8 mouse cellular contexts compared by ENCODE assay signal in genomic region chr16:58669264-58669663, GRCm38 (mm10). TPM values are rescaled to one million over a fixed set of nuclear protein-coding genes. Genes with fewer than 3 reads are reported as not detected.
DNase-seq lines count a peak whose midpoint lies in the region; ATAC-seq lines count a peak whose summit lies in the region.

No protein-coding gene starts in this region.

- H3K9ac ChIP-seq in forebrain, embryonic 13.5 days, result no peak overlapping the region
- no peak overlapping the region for H3K9ac ChIP-seq in limb, embryonic 11.5 days (ENCODE audit: low read length)

- 61% methylated on average over 5 of the region's 5 CpGs for WGBS in forebrain, embryonic 13.5 days
- 70% methylated on average over 5 of the region's 5 CpGs for WGBS in limb, embryonic 11.5 days

- H3K9me3 ChIP-seq in megakaryocyte, embryonic 14.5 days, result no peaks in the 10 kb centered on the region
- no peaks in the 10 kb centered on the region for H3K9me3 ChIP-seq in forebrain, embryonic 13.5 days (replicated peaks)
- H3K9me3 ChIP-seq in limb, embryonic 11.5 days (ENCODE audit: control insufficient read depth, low read length), result no peaks in the 10 kb centered on the region

- H3K4me1 ChIP-seq in megakaryocyte, embryonic 14.5 days, result peaks cover 39% of the 10 kb centered on the region
- peaks cover 4% of the 10 kb centered on the region for H3K4me1 ChIP-seq in forebrain, embryonic 13.5 days
- H3K4me1 ChIP-seq in limb, embryonic 11.5 days (ENCODE audit: control insufficient read depth, insufficient read depth, low read length), result no peaks in the 10 kb centered on the region

- H3K4me3 ChIP-seq in megakaryocyte, embryonic 14.5 days (replicated peaks), result peak overlapping the region; percentile 100
- H3K4me3 ChIP-seq in forebrain, embryonic 13.5 days, result no peak overlapping the region
- H3K4me3 ChIP-seq in limb, embryonic 11.5 days (ENCODE audit: low read depth, low read length), result no peak overlapping the region

- DNase-seq in limb, embryonic 11.5 days (ENCODE audit: low spot score), result peak; percentile 19
- peak; percentile 41 to 55 for DNase-seq in spleen, postnatal 10 days (ENCODE audit: low spot score in 2 of 2)
- no peak for DNase-seq in cerebellum, adult 9-11 months
- DNase-seq in urinary bladder, postnatal 36 days (ENCODE audit: low spot score in 2 of 2), result no peak
- DNase-seq in urinary bladder, postnatal 10 days (ENCODE audit: low spot score), result no peak

- H3K36me3 ChIP-seq in megakaryocyte, embryonic 14.5 days (replicated peaks; ENCODE audit: low read length), result peaks cover 21% of the 10 kb centered on the region
- peaks cover 13% of the 10 kb centered on the region for H3K36me3 ChIP-seq in forebrain, embryonic 13.5 days (ENCODE audit: poor library complexity, severe bottlenecking)
- H3K36me3 ChIP-seq in limb, embryonic 11.5 days (ENCODE audit: control insufficient read depth, insufficient read depth, low read length), result 0 out of 2 replicates have a peak, but pooled peaks cover 3% of the 10 kb centered on the region

- no peak overlapping the region for H3K27ac ChIP-seq in forebrain, embryonic 13.5 days
- no peak overlapping the region for H3K27ac ChIP-seq in limb, embryonic 11.5 days (replicated peaks; ENCODE audit: low read depth, low read length)

- ATAC-seq in megakaryocyte, adult 5-6 weeks (ENCODE audit: poor library complexity, severe bottlenecking), result no peak
- ATAC-seq in forebrain, embryonic 13.5 days, result no peak
- ATAC-seq in limb, embryonic 11.5 days (ENCODE audit: insufficient number of reproducible peaks, low FRiP score, low TSS enrichment, low read depth), result no peak

- peak overlapping the region; percentile 85 for H3K4me2 ChIP-seq in forebrain, embryonic 13.5 days
- no peak overlapping the region; the same call in 1 of the 2 replicates for H3K4me2 ChIP-seq in limb, embryonic 11.5 days (ENCODE audit: low read depth, severe bottlenecking)

- H3K27me3 ChIP-seq in megakaryocyte, embryonic 14.5 days (replicated peaks), result no peaks in the 10 kb centered on the region
- H3K27me3 ChIP-seq in forebrain, embryonic 13.5 days, result no peaks in the 10 kb centered on the region
- no peaks in the 10 kb centered on the region for H3K27me3 ChIP-seq in limb, embryonic 11.5 days (ENCODE audit: control insufficient read depth, insufficient read depth, low read length)

RNA-seq across cellular contexts. Expression of gene Cpox, which starts 0.8 kb away (rescaled TPM):
- 3.4 and 14.3 TPM in 2 replicates for polyA plus RNA-seq in megakaryocyte, embryonic 14.5 days (2012; ENCODE audit: insufficient read depth, low replicate concordance)
- total RNA-seq in megakaryocyte, adult 5-6 weeks (2015), result 36.6 and 50.8 TPM in 2 replicates
- 17.7 and 25.5 TPM in 2 replicates for total RNA-seq in megakaryocyte, adult 5-6 weeks (2017)
- polyA plus RNA-seq in forebrain, embryonic 13.5 days (2015; fragmentation: Nextera tagmentation; extraction: Ambion mirVana), result 8.4 and 10.3 TPM in 2 replicates
- polyA plus RNA-seq in limb, embryonic 11.5 days (2014; fragmentation: Nextera tagmentation; extraction: Ambion mirVana), result 21.9 and 23.5 TPM in 2 replicates

RNA-seq across cellular contexts. Expression of gene E330017A01Rik, which starts 30.7 kb away (rescaled TPM):
- polyA plus RNA-seq in megakaryocyte, embryonic 14.5 days (2012; ENCODE audit: insufficient read depth, low replicate concordance), result not detected in 2 replicates
- total RNA-seq in megakaryocyte, adult 5-6 weeks (2015), result not detected in 2 replicates
- total RNA-seq in megakaryocyte, adult 5-6 weeks (2017), result not detected in 2 replicates
- not detected in 2 replicates for polyA plus RNA-seq in forebrain, embryonic 13.5 days (2015; fragmentation: Nextera tagmentation; extraction: Ambion mirVana)
- not detected in 2 replicates for polyA plus RNA-seq in limb, embryonic 11.5 days (2014; fragmentation: Nextera tagmentation; extraction: Ambion mirVana)

RNA-seq across cellular contexts. Expression of gene Gpr15, which starts 49.6 kb away (rescaled TPM):
- polyA plus RNA-seq in megakaryocyte, embryonic 14.5 days (2012; ENCODE audit: insufficient read depth, low replicate concordance), result not detected in 2 replicates
- 1.8 and 3.1 TPM in 2 replicates for total RNA-seq in megakaryocyte, adult 5-6 weeks (2015)
- total RNA-seq in megakaryocyte, adult 5-6 weeks (2017), result 4.2 and 6.7 TPM in 2 replicates
- not detected in 2 replicates for polyA plus RNA-seq in forebrain, embryonic 13.5 days (2015; fragmentation: Nextera tagmentation; extraction: Ambion mirVana)
- polyA plus RNA-seq in limb, embryonic 11.5 days (2014; fragmentation: Nextera tagmentation; extraction: Ambion mirVana), result not detected in 2 replicates

RNA-seq across cellular contexts. Expression of gene Gm813, which starts 52.5 kb away (rescaled TPM):
- polyA plus RNA-seq in megakaryocyte, embryonic 14.5 days (2012; ENCODE audit: insufficient read depth, low replicate concordance), result not detected in 2 replicates
- total RNA-seq in megakaryocyte, adult 5-6 weeks (2015), result not detected in 2 replicates
- not detected in 2 replicates for total RNA-seq in megakaryocyte, adult 5-6 weeks (2017)
- polyA plus RNA-seq in forebrain, embryonic 13.5 days (2015; fragmentation: Nextera tagmentation; extraction: Ambion mirVana), result not detected in 2 replicates
- not detected in 2 replicates for polyA plus RNA-seq in limb, embryonic 11.5 days (2014; fragmentation: Nextera tagmentation; extraction: Ambion mirVana)

RNA-seq across cellular contexts. Expression of gene Cldnd1, which starts 58.4 kb away (rescaled TPM):
- 1.00 and 2.3 TPM in 2 replicates for polyA plus RNA-seq in megakaryocyte, embryonic 14.5 days (2012; ENCODE audit: insufficient read depth, low replicate concordance)
- total RNA-seq in megakaryocyte, adult 5-6 weeks (2015), result 65.0 and 74.3 TPM in 2 replicates
- total RNA-seq in megakaryocyte, adult 5-6 weeks (2017), result 16.9 and 25.2 TPM in 2 replicates
- polyA plus RNA-seq in forebrain, embryonic 13.5 days (2015; fragmentation: Nextera tagmentation; extraction: Ambion mirVana), result 108 and 110 TPM in 2 replicates
- 126 and 129 TPM in 2 replicates for polyA plus RNA-seq in limb, embryonic 11.5 days (2014; fragmentation: Nextera tagmentation; extraction: Ambion mirVana)

Comparison
In these comparisons a context has a peak if more than half of its experiments do, and no peak if none do; other contexts are left out.
1. DNase-seq: peak in limb, embryonic 11.5 days (single experiment) and spleen, postnatal 10 days (2 of 2); none in cerebellum, adult 9-11 months (single experiment), urinary bladder, postnatal 36 days (0 of 2) and urinary bladder, postnatal 10 days (single experiment).